Mouse (Mus musculus): ENCODE measurements around the gene Naa50. TPM values are rescaled to one million over a fixed set of nuclear protein-coding genes. Genes with fewer than 3 reads are reported as not detected.
A peak's percentile ranks its signal among the peaks of the same experiment; 100 is the strongest.

Naa50 gene
- total and polyA plus RNA-seq, 2 experiments from 2014 or later = 10.1 to 56.3 TPM

GRCm38 (mm10) chr16:44140186-44140787 is 657 bp downstream of the Naa50 start:
- Histone ChIP-seq H3K36me3 (ENCODE audit: insufficient read depth, low read length) (no peaks in the 10 kb centered on the region), H3K9me3 (ENCODE audit: low read length) (no peaks in the 10 kb centered on the region), H3K4me3 (ENCODE audit: low read length) (peak overlapping the region; percentile 98), H3K27me3 (ENCODE audit: insufficient read depth, low read length) (no peaks in the 10 kb centered on the region), H3K4me1 (ENCODE audit: insufficient read depth, low read length) (peaks cover 7% of the 10 kb centered on the region; the same call in 1 of the 2 replicates), H3K27ac (peak overlapping the region; percentile 97), H3K4me2 (ENCODE audit: low read depth, low read length) (peak overlapping the region; percentile 83), H3K9ac (replicated peaks; ENCODE audit: low read length) (peak overlapping the region; percentile 92)
- ATAC-seq (peak; percentile 62), DNase-seq (ENCODE audit: low spot score) (peak; percentile 83)
- TF ChIP-seq CTCF (IDR thresholded peaks at IDR 0.05; ENCODE audit: low read depth) = peak; percentile 68
- 1% methylated on average over 42 of the region's 44 CpGs for WGBS

- H3K9ac ChIP-seq (replicated peaks; ENCODE audit: low read length) = no peak overlapping the region
- no peak for TF ChIP-seq CTCF (IDR thresholded peaks at IDR 0.05; ENCODE audit: low read depth)
- DNase-seq (ENCODE audit: low spot score) (peak; percentile 35), ATAC-seq (no peak)
- H3K4me1 ChIP-seq (ENCODE audit: insufficient read depth, low read length) = peaks cover 7% of the 10 kb centered on the region; the same call in 1 of the 2 replicates
- H3K36me3 ChIP-seq (ENCODE audit: insufficient read depth, low read length) = no peaks in the 10 kb centered on the region
- no peak overlapping the region for H3K4me3 ChIP-seq (ENCODE audit: low read length)
- H3K27me3 ChIP-seq (ENCODE audit: insufficient read depth, low read length) = no peaks in the 10 kb centered on the region
- H3K27ac ChIP-seq = no peak overlapping the region
- H3K9me3 ChIP-seq (ENCODE audit: low read length) = no peaks in the 10 kb centered on the region
- 28% methylated on average over 6 of the region's 6 CpGs for WGBS
- H3K4me2 ChIP-seq (ENCODE audit: low read depth, low read length) = peak overlapping the region; percentile 83
Observed at GRCm38 (mm10) chr16:44141483-44141882, 1.9 kb downstream of the Naa50 start.

GRCm38 (mm10) chr16:44149002-44149767 is 9.6 kb downstream of the Naa50 start:
- Histone ChIP-seq H3K4me2 (ENCODE audit: low read depth, low read length) (no peak overlapping the region), H3K4me3 (ENCODE audit: low read length) (no peak overlapping the region), H3K27ac (no peak overlapping the region), H3K36me3 (ENCODE audit: insufficient read depth, low read length) (no peaks in the 10 kb centered on the region), H3K4me1 (ENCODE audit: insufficient read depth, low read length) (no peaks in the 10 kb centered on the region), H3K9ac (replicated peaks; ENCODE audit: low read length) (no peak overlapping the region), H3K9me3 (ENCODE audit: low read length) (no peaks in the 10 kb centered on the region), H3K27me3 (ENCODE audit: insufficient read depth, low read length) (no peaks in the 10 kb centered on the region)
- peak; percentile 63 for TF ChIP-seq CTCF (IDR thresholded peaks at IDR 0.05; ENCODE audit: low read depth)
- WGBS = 98% methylated on average over 1 of the region's 1 CpGs
- DNase-seq (ENCODE audit: low spot score) = peak; percentile 19
- no peak for ATAC-seq

GRCm38 (mm10) chr16:44154497-44155057 is 14.9 kb downstream of the Naa50 start:
- TF ChIP-seq CTCF (IDR thresholded peaks at IDR 0.05; ENCODE audit: low read depth) = no peak
- no peak overlapping the region for H3K9ac ChIP-seq (replicated peaks; ENCODE audit: low read length)
- no peak overlapping the region for H3K27ac ChIP-seq
- no peak overlapping the region for H3K4me2 ChIP-seq (ENCODE audit: low read depth, low read length)
- WGBS = 65% methylated on average over 6 of the region's 6 CpGs
- no peaks in the 10 kb centered on the region for H3K9me3 ChIP-seq (ENCODE audit: low read length)
- H3K4me1 ChIP-seq (ENCODE audit: insufficient read depth, low read length) = no peaks in the 10 kb centered on the region
- ATAC-seq (no peak), DNase-seq (ENCODE audit: low spot score) (no peak)
- peaks cover 3% of the 10 kb centered on the region; the same call in 1 of the 2 replicates for H3K36me3 ChIP-seq (ENCODE audit: insufficient read depth, low read length)
- no peaks in the 10 kb centered on the region for H3K27me3 ChIP-seq (ENCODE audit: insufficient read depth, low read length)
- no peak overlapping the region for H3K4me3 ChIP-seq (ENCODE audit: low read length)

- 92% methylated on average over 7 of the region's 7 CpGs for WGBS
- peaks cover 3% of the 10 kb centered on the region; the same call in 1 of the 2 replicates for H3K36me3 ChIP-seq (ENCODE audit: insufficient read depth, low read length)
- H3K4me1 ChIP-seq (ENCODE audit: insufficient read depth, low read length) = no peaks in the 10 kb centered on the region
- H3K9ac ChIP-seq (replicated peaks; ENCODE audit: low read length) = no peak overlapping the region
- H3K9me3 ChIP-seq (ENCODE audit: low read length) = no peaks in the 10 kb centered on the region
- H3K4me2 ChIP-seq (ENCODE audit: low read depth, low read length) = no peak overlapping the region
- ATAC-seq = no peak
- H3K4me3 ChIP-seq (ENCODE audit: low read length) = no peak overlapping the region
- no peaks in the 10 kb centered on the region for H3K27me3 ChIP-seq (ENCODE audit: insufficient read depth, low read length)
- no peak for DNase-seq (ENCODE audit: low spot score)
- H3K27ac ChIP-seq = no peak overlapping the region
- TF ChIP-seq CTCF (IDR thresholded peaks at IDR 0.05; ENCODE audit: low read depth) = no peak
Observed at GRCm38 (mm10) chr16:44159325-44159724, 19.7 kb downstream of the Naa50 start.

GRCm38 (mm10) chr16:44163831-44164230 is 24.2 kb downstream of the Naa50 start:
- DNase-seq (ENCODE audit: low spot score) (no peak), ATAC-seq (no peak)
- no peaks in the 10 kb centered on the region for H3K4me1 ChIP-seq (ENCODE audit: insufficient read depth, low read length)
- no peak overlapping the region for H3K27ac ChIP-seq
- H3K4me2 ChIP-seq (ENCODE audit: low read depth, low read length) = no peak overlapping the region
- no peaks in the 10 kb centered on the region for H3K27me3 ChIP-seq (ENCODE audit: insufficient read depth, low read length)
- H3K36me3 ChIP-seq (ENCODE audit: insufficient read depth, low read length) = peaks cover 3% of the 10 kb centered on the region; the same call in 1 of the 2 replicates
- H3K9ac ChIP-seq (replicated peaks; ENCODE audit: low read length) = no peak overlapping the region
- no peak overlapping the region for H3K4me3 ChIP-seq (ENCODE audit: low read length)
- H3K9me3 ChIP-seq (ENCODE audit: low read length) = no peaks in the 10 kb centered on the region
- 90% methylated on average over 2 of the region's 2 CpGs for WGBS
- no peak for TF ChIP-seq CTCF (IDR thresholded peaks at IDR 0.05; ENCODE audit: low read depth)

Measured in hindbrain, postnatal 0 days (tissue).